Mouse (Mus musculus) kidney, adult 9 months (tissue): ENCODE data around the gene Prr14l.
"Not testable (repeated sequence)": the region's sequence is repeated elsewhere in the genome, so short reads cannot be mapped to it uniquely, and the experiment has no call there.

ENCODE experiments used
- DNase-seq: peaks from one replicate; pipeline ENCODE4 v3.0.0; 2022

The Prr14l gene

GRCm38 (mm10) chr5:32853731-32854507, at the start of gene Prr14l:
Gene Prr14l (minus strand): TSS chr5:32854256.
- peak; percentile 99 for DNase-seq

DNA sequence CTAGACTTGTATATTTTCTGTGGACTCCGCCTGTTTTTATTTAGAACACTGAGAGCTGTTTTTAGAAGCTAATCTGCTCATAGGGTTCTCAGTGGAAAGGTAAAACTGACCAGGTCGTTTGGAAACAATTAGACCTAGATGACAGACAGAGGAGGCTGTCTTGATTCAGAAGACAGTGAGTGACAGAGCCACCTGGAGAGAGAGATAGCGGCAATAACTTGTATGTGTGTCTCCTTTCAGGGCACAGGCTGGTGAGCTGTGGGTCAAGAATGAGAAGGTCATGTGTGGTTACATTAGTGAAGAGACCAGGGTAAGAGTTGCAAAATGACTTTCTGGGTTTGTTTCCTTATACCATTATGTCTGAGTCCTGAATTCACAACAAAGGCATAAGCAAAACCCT, 32.7 kb upstream of the Prr14l start:
- DNase-seq: no peak

- DNase-seq: no peak
These were observed 18.3 kb upstream of the Prr14l start for GRCm38 (mm10) chr5:32872346-32872745.

GRCm38 (mm10) chr5:32869389-32870024, 15.5 kb upstream of the Prr14l start:
- DNase-seq: no peak

DNA sequence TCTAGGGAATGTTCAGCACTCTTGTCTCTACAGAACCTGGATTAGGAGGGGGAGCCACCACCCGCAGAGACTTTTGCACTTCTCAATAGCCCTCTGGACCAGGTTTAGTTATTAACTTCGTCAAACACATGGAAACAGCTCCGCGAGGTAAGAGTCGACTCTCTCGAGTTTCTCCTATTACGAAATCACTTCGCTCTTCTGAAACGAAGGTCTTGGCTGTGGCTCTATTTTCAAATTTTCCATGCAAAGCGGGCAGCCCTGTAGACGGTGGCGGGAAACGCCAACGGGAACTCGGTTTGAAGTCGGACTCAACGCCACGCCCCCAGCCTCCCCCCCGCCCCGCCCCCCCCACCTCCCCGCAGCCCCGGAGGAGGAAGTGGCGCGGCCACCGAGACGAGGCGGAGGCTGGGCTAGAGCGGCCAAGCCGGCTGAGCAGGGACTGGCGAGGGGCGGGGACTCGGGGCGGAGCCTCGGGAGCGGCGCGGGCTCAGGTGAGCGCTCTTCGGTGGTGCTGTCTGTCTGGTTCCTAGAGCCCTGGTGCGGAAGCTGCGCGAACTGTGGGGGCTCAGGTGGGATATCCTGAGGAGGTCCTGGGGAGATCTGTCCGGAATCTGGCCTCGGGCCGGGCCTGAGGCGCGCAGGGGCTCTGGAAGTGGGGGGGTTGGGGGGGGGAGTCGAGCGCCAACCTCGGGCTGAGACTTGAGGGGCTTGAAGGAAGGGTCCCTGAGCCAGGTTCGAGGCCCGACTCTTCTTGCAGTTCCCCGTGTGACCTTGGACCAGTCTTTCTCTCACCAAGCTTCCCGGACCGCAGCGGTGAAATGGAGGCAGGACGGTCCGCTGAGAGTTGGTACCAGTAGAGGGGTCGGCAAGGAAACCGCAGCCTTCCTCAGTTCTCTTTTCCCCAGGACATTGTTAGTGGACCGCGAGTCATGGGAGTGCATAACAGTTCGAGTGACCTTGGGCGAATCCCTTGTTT, 9.5 kb upstream of the Prr14l start, which contains the start of gene Depdc5:
TSS of gene Depdc5 (plus strand) at position 449 of the 976 bp plus-strand sequence.
- peak; percentile 95 for DNase-seq

DNA sequence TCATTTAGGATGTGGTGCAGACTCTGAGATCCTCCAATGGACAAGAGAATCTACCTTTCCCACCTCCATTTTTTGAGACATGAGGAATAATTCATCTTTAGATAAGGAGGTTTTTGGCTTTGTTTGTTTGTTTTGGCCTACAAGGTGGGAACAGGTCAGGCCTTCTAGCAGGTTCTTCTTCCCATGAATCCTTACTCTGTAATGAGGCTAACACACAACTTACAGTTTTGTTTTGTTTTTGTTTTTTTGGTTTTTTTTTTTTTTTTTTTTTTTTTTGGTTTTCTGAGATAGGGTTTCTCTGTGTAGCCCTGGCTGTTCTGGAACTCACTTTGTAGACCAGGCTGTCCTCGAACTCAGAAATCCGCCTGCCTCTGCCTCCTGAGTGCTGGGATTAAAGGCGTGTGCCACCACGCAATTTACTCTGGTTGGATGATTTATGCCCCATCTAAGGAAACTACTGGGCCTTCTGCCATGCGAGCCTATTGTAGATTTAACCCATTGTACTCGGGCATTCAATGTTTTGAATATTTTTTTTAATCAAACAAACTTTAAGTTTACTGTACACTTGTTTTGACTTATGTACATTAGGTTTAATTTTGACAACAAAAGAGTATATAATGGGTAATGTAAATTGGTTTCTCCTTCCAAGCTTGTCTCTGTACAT, 8.5 kb upstream of the Prr14l start:
- peak; percentile 60 for DNase-seq

GRCm38 (mm10) chr5:32861082-32861481, 7.0 kb upstream of the Prr14l start:
- DNase-seq: no peak

- DNase-seq: peak; percentile 68
These were observed 3.7 kb upstream of the Prr14l start for GRCm38 (mm10) chr5:32857781-32858220.

DNA sequence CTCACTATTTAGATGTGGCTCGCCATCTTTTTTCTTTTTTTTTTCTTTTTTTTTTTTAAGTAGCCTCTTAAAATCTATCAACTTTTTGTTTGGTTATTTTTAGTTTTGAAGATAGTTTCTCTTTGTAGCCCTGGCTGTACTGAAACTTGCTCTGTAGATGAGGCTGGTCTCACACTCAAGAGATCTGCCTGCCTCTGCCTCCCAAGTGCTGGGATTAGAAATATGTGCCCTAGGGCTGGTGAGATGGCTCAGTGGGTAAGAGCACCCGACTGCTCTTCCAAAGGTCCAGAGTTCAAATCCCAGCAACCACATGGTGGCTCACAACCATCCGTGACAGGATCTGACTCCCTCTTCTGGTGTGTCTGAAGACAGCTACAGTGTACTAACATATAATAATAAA, 1.2 kb upstream of the Prr14l start:
- DNase-seq: not testable (repeated sequence)

DNA sequence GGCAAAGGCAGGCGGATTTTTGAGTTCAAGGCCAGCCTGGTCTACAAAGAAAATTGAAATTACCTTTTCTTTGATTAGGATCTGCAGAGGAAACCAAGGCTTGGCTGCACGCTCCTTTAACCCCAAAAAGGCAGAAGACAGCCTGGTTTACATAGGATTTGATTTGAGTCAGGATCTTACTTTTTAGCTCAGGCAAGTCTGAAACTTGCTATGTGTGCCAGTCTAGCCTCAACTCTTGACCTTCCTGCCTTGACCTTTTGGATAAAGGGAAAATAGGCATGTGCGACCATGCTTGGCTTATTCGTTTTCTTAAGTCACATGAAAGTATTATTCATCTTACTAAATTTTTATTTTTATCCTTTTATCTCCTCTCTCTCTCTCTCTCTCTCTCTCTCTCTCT, 762 bp upstream of the Prr14l start:
- DNase-seq: no peak

- no peak for DNase-seq
These were observed 2.0 kb downstream of the Prr14l start for GRCm38 (mm10) chr5:32852026-32852425.

DNA sequence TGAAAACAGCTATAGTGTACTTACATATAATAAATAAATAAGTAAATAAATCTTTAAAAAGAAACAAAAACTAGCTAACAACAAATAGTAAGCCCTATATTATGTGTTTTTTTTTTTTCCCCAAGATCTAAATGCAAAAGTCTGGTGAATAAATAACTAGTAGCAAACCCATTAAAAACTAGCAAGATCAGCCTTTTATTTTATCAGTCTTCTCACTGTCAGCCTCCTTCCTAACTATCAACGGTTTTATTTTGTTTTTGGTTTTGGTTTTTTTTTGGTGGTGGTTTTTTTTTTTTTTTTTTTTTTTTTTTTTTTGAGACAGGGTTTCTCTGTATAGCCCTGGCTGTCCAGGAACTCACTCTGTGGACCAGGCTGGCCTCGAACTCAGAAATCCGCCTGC, 4.5 kb downstream of the Prr14l start:
- DNase-seq: not testable (repeated sequence)

DNA sequence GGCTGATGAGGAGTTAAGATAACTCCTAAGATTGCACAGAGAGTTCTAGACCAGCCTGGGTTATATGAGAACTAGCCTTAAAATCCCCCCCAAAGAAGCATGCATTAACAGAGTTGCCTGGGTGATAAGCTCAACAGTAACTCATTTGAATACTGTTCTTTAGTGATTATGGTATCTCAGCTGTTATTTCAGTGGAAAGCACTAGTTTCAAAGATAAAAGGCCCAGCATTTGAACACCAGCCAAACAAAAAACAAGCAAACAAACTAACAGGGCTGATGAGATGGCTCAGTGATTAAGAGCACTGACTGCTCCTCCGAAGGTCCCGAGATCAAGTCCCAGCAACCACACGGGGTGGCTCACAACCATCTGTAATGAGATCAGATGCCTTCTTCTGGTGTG, 4.9 kb downstream of the Prr14l start:
- no peak for DNase-seq

DNA sequence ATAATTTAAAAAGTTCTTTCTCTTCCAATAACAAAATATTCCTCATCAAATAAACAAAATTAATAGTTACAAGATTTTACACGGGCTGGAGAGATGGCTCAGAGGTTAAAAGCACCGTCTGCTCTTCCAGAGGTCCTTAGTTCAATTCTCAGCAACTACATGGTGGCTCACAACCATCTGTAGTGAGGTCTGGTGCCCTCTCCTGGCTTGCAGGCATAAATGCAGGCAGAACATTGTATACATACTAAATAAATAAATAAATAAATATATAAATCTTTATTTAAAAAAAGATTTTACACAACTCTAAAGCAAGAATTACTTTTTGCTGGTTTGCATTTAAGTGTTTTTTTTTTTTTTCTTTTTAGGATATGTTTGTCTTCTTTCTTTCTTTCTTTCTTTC, 14.0 kb downstream of the Prr14l start:
- DNase-seq: no peak

GRCm38 (mm10) chr5:32836976-32837375, 17.1 kb downstream of the Prr14l start:
- DNase-seq: no peak

DNA sequence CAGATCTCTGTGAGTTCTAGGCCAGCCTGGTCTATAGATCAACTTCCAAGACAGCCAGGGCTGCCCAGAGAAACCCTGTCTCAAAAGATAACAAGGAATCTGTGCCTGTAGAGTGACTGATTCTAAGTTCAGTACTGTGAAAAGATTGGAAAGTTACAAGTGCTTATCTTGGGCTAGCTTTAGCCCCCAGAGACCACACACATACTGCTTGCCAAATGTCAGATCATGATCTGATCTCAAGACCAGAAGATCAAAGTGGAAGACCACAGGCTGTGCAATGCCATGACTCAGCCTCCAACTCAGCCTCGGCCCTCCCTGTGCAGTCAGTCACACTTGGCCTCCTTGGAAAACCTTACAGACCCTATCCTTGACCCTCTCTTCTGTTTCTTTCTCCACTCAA, 19.6 kb downstream of the Prr14l start:
- DNase-seq: no peak

GRCm38 (mm10) chr5:32830054-32830453, 24.0 kb downstream of the Prr14l start:
- DNase-seq: no peak

DNA sequence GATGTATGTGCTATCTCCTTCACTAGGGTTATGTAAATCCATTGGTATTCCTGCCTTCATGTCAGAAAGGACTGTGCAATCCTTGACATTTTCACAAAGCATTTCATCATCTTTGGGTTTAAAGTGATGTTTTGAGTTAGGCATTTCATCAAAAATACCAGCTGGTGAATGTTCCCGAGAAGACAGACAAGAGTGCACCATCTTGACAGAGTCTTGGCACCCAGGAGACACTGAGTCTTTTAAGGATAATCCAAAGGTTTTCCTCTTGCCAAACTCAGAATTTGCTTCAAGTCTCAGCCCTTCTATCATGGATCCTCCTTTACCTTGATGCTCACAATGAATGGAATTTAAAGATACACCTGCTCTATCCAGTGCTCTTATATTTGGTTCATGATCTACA, 25.3 kb downstream of the Prr14l start:
- not testable (repeated sequence) for DNase-seq

GRCm38 (mm10) chr5:32827009-32827408, 27.0 kb downstream of the Prr14l start, which contains the start of gene Gm20671:
Gene Gm20671 (minus strand): TSS chr5:32827109.
- no peak for DNase-seq

DNA sequence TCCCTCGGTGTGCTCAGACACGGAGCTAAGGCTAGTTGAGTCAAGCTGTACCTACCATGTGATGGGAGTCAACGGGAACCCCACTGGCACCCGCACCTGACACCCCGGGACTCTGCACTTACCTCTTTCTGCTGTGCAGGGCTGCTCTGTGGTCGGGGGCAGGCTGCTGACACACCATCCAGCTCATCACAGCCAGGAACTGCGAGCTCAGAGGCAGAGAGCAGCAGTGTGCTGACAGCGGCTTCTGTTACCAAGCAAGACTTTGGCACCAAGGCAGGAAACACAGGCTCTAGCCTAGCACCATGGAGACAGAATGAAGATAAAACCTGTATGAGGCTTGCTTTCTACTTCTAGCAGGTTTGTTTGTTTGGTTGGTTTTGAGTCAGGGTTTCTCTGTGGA, 33.6 kb downstream of the Prr14l start:
- DNase-seq: no peak

DNA sequence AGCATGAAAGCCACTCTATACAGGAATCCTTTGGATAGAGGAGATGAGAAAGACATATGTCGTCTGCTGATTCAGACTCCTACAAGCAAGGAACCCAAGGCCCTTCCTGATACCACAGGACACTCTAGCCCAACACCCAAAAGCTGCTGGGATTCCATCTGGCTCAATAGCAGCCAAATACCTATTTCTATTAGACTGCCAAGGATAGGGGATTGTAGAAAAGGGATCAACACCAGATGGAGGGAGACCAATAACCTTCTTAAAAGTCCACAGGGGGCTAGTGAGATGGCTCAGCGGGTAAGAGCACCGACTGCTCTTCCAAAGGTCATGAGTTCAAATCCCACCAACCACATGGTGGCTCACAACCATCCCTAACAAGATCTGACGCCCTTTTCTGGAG, 38.7 kb downstream of the Prr14l start:
- DNase-seq: no peak

DNA sequence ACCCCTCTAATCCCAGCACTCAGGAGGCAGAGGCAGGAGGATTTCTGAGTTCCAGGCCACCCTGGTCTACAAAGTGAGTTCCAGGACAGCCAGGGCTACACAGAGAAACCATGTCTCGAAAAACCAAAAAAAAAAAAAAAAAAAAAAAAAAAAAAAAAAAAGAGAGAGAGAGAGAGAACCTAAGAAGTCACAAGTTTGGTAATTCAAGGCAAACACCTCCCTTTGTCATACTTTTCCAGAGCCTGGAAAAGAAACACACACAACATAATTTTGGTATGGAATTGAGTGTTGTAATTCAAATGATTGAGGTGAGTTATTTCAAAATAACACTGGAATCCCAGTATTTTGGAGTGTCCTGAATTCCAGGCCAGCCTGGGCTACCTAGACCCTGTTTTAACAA, 67.6 kb downstream of the Prr14l start:
- not testable (repeated sequence) for DNase-seq
